Mouse (Mus musculus): ENCODE measurements around the gene Hmgxb4. TPM values are rescaled to one million over a fixed set of nuclear protein-coding genes. Genes with fewer than 3 reads are reported as not detected.
A peak's percentile ranks its signal among the peaks of the same experiment; 100 is the strongest.
"Not testable (repeated sequence)": the region's sequence is repeated elsewhere in the genome, so short reads cannot be mapped to it uniquely, and the experiment has no call there.

Hmgxb4 gene
- polyA plus RNA-seq (2014; fragmentation: Nextera tagmentation; extraction: Ambion mirVana), result 37.7 and 46.7 TPM in 2 replicates

- Histone ChIP-seq H3K36me3 (ENCODE audit: control insufficient read depth, insufficient read depth, low read length) (no peaks in the 10 kb centered on the region), H3K9ac (ENCODE audit: low read depth, low read length) (peak within 1 kb of the TSS; percentile 99), H3K4me1 (ENCODE audit: control insufficient read depth, insufficient read depth, low read length) (peaks cover 7% of the 10 kb centered on the region), H3K9me3 (ENCODE audit: control insufficient read depth, low read length) (no peaks in the 10 kb centered on the region), H3K27me3 (replicated peaks; ENCODE audit: control insufficient read depth, insufficient read depth, low read length) (no peaks in the 10 kb centered on the region), H3K4me3 (ENCODE audit: low read depth, low read length) (peak within 1 kb of the TSS; percentile 82), H3K27ac (replicated peaks; ENCODE audit: low read depth, low read length) (peak within 1 kb of the TSS; percentile 97), H3K4me2 (ENCODE audit: low read depth, low read length) (peak within 1 kb of the TSS; percentile 57)
- no peak for DNase-seq (ENCODE audit: low spot score)
- ATAC-seq (ENCODE audit: low read depth), result no peak
- WGBS, result 13% methylated on average over 8 of the region's 8 CpGs
Observed at GRCm38 (mm10) chr8:74993081-74993474, at the start of gene Hmgxb4. Gene Hmgxb4 (plus strand): TSS chr8:74993356.

GRCm38 (mm10) chr8:74949445-74949844 lies 43.7 kb upstream of the Hmgxb4 start:
- H3K4me2 ChIP-seq (ENCODE audit: low read depth, low read length), result no peak overlapping the region
- H3K27me3 ChIP-seq (replicated peaks; ENCODE audit: control insufficient read depth, insufficient read depth, low read length), result no peaks in the 10 kb centered on the region
- WGBS, result 77% methylated on average over 1 of the region's 1 CpGs
- no peak overlapping the region for H3K9ac ChIP-seq (ENCODE audit: low read depth, low read length)
- no peaks in the 10 kb centered on the region for H3K9me3 ChIP-seq (ENCODE audit: control insufficient read depth, low read length)
- H3K4me3 ChIP-seq (ENCODE audit: low read depth, low read length), result no peak overlapping the region
- no peak overlapping the region for H3K27ac ChIP-seq (replicated peaks; ENCODE audit: low read depth, low read length)
- H3K36me3 ChIP-seq (ENCODE audit: control insufficient read depth, insufficient read depth, low read length), result no peaks in the 10 kb centered on the region
- no peaks in the 10 kb centered on the region for H3K4me1 ChIP-seq (ENCODE audit: control insufficient read depth, insufficient read depth, low read length)
- ATAC-seq (ENCODE audit: low read depth) (no peak), DNase-seq (ENCODE audit: low spot score) (no peak)

DNA sequence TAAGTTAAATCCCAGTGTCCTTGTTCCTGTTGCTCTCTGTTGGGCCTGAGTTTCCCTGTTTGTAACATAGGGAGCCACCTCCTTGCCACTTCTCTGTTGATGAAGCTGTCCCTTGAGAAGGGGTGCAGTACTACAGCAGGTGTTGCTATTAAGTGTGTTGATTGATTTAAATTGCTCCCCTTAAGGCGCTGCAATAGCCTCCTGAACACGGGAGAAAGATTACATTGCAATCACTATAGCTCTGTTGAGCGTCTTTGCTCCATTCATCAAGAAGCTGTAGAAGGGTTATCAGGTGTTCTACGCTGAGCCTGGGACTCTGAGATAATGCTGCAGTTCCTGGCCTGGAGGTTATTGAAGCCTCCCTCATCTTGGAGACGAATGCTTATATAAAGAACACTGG lies 29.2 kb upstream of the Hmgxb4 start:
- no peak for DNase-seq (ENCODE audit: low spot score)
- no peak overlapping the region for H3K4me3 ChIP-seq (ENCODE audit: low read depth, low read length)
- H3K9ac ChIP-seq (ENCODE audit: low read depth, low read length), result no peak overlapping the region
- 83% methylated on average over 5 of the region's 5 CpGs for WGBS
- H3K36me3 ChIP-seq (ENCODE audit: control insufficient read depth, insufficient read depth, low read length), result no peaks in the 10 kb centered on the region
- no peaks in the 10 kb centered on the region for H3K9me3 ChIP-seq (ENCODE audit: control insufficient read depth, low read length)
- ATAC-seq (ENCODE audit: low read depth), result no peak
- no peak overlapping the region for H3K27ac ChIP-seq (replicated peaks; ENCODE audit: low read depth, low read length)
- no peak overlapping the region for H3K4me2 ChIP-seq (ENCODE audit: low read depth, low read length)
- no peaks in the 10 kb centered on the region for H3K4me1 ChIP-seq (ENCODE audit: control insufficient read depth, insufficient read depth, low read length)
- no peaks in the 10 kb centered on the region for H3K27me3 ChIP-seq (replicated peaks; ENCODE audit: control insufficient read depth, insufficient read depth, low read length)

- H3K4me1 ChIP-seq (ENCODE audit: control insufficient read depth, insufficient read depth, low read length); ATAC-seq (ENCODE audit: low read depth); H3K4me2 ChIP-seq (ENCODE audit: low read depth, low read length); H3K36me3 ChIP-seq (ENCODE audit: control insufficient read depth, insufficient read depth, low read length); H3K27me3 ChIP-seq (replicated peaks; ENCODE audit: control insufficient read depth, insufficient read depth, low read length); H3K9me3 ChIP-seq (ENCODE audit: control insufficient read depth, low read length); H3K27ac ChIP-seq (replicated peaks; ENCODE audit: low read depth, low read length); H3K9ac ChIP-seq (ENCODE audit: low read depth, low read length); H3K4me3 ChIP-seq (ENCODE audit: low read depth, low read length); DNase-seq (ENCODE audit: low spot score): not testable (repeated sequence)
- 87% methylated on average over 3 of the region's 3 CpGs for WGBS
Observed at GRCm38 (mm10) chr8:74970286-74970685, 22.9 kb upstream of the Hmgxb4 start.

GRCm38 (mm10) chr8:74971636-74972035 lies 21.5 kb upstream of the Hmgxb4 start:
- no peaks in the 10 kb centered on the region for H3K9me3 ChIP-seq (ENCODE audit: control insufficient read depth, low read length)
- no peak overlapping the region for H3K4me2 ChIP-seq (ENCODE audit: low read depth, low read length)
- H3K27me3 ChIP-seq (replicated peaks; ENCODE audit: control insufficient read depth, insufficient read depth, low read length), result no peaks in the 10 kb centered on the region
- 78% methylated on average over 4 of the region's 4 CpGs for WGBS
- ATAC-seq (ENCODE audit: low read depth) (no peak), DNase-seq (ENCODE audit: low spot score) (no peak)
- no peaks in the 10 kb centered on the region for H3K4me1 ChIP-seq (ENCODE audit: control insufficient read depth, insufficient read depth, low read length)
- no peak overlapping the region for H3K9ac ChIP-seq (ENCODE audit: low read depth, low read length)
- no peak overlapping the region for H3K4me3 ChIP-seq (ENCODE audit: low read depth, low read length)
- no peaks in the 10 kb centered on the region for H3K36me3 ChIP-seq (ENCODE audit: control insufficient read depth, insufficient read depth, low read length)
- H3K27ac ChIP-seq (replicated peaks; ENCODE audit: low read depth, low read length), result no peak overlapping the region

GRCm38 (mm10) chr8:74972322-74972883 lies 20.8 kb upstream of the Hmgxb4 start:
- no peak overlapping the region for H3K27ac ChIP-seq (replicated peaks; ENCODE audit: low read depth, low read length)
- ATAC-seq (ENCODE audit: low read depth) (no peak), DNase-seq (ENCODE audit: low spot score) (no peak)
- no peak overlapping the region for H3K4me3 ChIP-seq (ENCODE audit: low read depth, low read length)
- H3K9me3 ChIP-seq (ENCODE audit: control insufficient read depth, low read length), result no peaks in the 10 kb centered on the region
- H3K4me1 ChIP-seq (ENCODE audit: control insufficient read depth, insufficient read depth, low read length), result no peaks in the 10 kb centered on the region
- no peak overlapping the region for H3K4me2 ChIP-seq (ENCODE audit: low read depth, low read length)
- no peak overlapping the region for H3K9ac ChIP-seq (ENCODE audit: low read depth, low read length)
- H3K27me3 ChIP-seq (replicated peaks; ENCODE audit: control insufficient read depth, insufficient read depth, low read length), result no peaks in the 10 kb centered on the region
- WGBS, result 83% methylated on average over 7 of the region's 7 CpGs
- H3K36me3 ChIP-seq (ENCODE audit: control insufficient read depth, insufficient read depth, low read length), result no peaks in the 10 kb centered on the region

- DNase-seq (ENCODE audit: low spot score) (no peak), ATAC-seq (ENCODE audit: low read depth) (no peak)
- H3K27ac ChIP-seq (replicated peaks; ENCODE audit: low read depth, low read length), result no peak overlapping the region
- H3K4me2 ChIP-seq (ENCODE audit: low read depth, low read length), result no peak overlapping the region
- no peaks in the 10 kb centered on the region for H3K36me3 ChIP-seq (ENCODE audit: control insufficient read depth, insufficient read depth, low read length)
- no peak overlapping the region for H3K4me3 ChIP-seq (ENCODE audit: low read depth, low read length)
- H3K4me1 ChIP-seq (ENCODE audit: control insufficient read depth, insufficient read depth, low read length), result no peaks in the 10 kb centered on the region
- H3K9me3 ChIP-seq (ENCODE audit: control insufficient read depth, low read length), result no peaks in the 10 kb centered on the region
- WGBS, result 82% methylated on average over 8 of the region's 8 CpGs
- H3K9ac ChIP-seq (ENCODE audit: low read depth, low read length), result no peak overlapping the region
- no peaks in the 10 kb centered on the region for H3K27me3 ChIP-seq (replicated peaks; ENCODE audit: control insufficient read depth, insufficient read depth, low read length)
Observed at GRCm38 (mm10) chr8:74973121-74973869, 19.9 kb upstream of the Hmgxb4 start.

GRCm38 (mm10) chr8:74973904-74974303 lies 19.3 kb upstream of the Hmgxb4 start:
- ATAC-seq (ENCODE audit: low read depth) (no peak), DNase-seq (ENCODE audit: low spot score) (no peak)
- H3K27ac ChIP-seq (replicated peaks; ENCODE audit: low read depth, low read length), result no peak overlapping the region
- H3K27me3 ChIP-seq (replicated peaks; ENCODE audit: control insufficient read depth, insufficient read depth, low read length), result no peaks in the 10 kb centered on the region
- H3K36me3 ChIP-seq (ENCODE audit: control insufficient read depth, insufficient read depth, low read length), result no peaks in the 10 kb centered on the region
- no peak overlapping the region for H3K4me3 ChIP-seq (ENCODE audit: low read depth, low read length)
- no peaks in the 10 kb centered on the region for H3K4me1 ChIP-seq (ENCODE audit: control insufficient read depth, insufficient read depth, low read length)
- no peak overlapping the region for H3K4me2 ChIP-seq (ENCODE audit: low read depth, low read length)
- H3K9me3 ChIP-seq (ENCODE audit: control insufficient read depth, low read length), result no peaks in the 10 kb centered on the region
- H3K9ac ChIP-seq (ENCODE audit: low read depth, low read length), result no peak overlapping the region
- 81% methylated on average over 2 of the region's 2 CpGs for WGBS

DNA sequence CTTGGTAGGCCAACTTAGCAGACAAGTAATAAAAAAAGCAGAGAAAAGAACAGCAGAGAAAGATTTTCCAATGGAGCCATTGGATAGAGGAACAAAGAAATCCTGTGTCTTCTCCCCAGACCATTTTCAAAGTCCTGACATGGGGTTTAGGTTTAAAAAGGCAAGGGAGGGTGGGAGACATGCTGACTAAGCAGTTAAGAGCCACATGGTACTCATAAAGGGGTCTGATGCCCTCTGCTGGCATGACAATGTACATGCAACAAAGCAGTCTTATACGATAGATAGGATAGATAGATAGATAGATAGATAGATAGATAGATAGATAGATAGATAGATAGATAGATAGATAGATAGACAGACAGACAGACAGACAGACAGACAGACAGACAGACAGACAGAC lies 15.7 kb upstream of the Hmgxb4 start:
- Histone ChIP-seq H3K4me3 (ENCODE audit: low read depth, low read length) (no peak overlapping the region), H3K27ac (replicated peaks; ENCODE audit: low read depth, low read length) (no peak overlapping the region), H3K4me1 (ENCODE audit: control insufficient read depth, insufficient read depth, low read length) (no peaks in the 10 kb centered on the region), H3K9ac (ENCODE audit: low read depth, low read length) (no peak overlapping the region), H3K27me3 (replicated peaks; ENCODE audit: control insufficient read depth, insufficient read depth, low read length) (no peaks in the 10 kb centered on the region), H3K36me3 (ENCODE audit: control insufficient read depth, insufficient read depth, low read length) (no peaks in the 10 kb centered on the region), H3K4me2 (ENCODE audit: low read depth, low read length) (no peak overlapping the region), H3K9me3 (ENCODE audit: control insufficient read depth, low read length) (no peaks in the 10 kb centered on the region)
- ATAC-seq (ENCODE audit: low read depth) (no peak), DNase-seq (ENCODE audit: low spot score) (peak; percentile 18)
- 64% methylated on average over 1 of the region's 1 CpGs for WGBS
